Mouse (Mus musculus) adrenal gland, postnatal 4 days (tissue): ENCODE data around the gene Arv1. TPM values are rescaled to one million over a fixed set of nuclear protein-coding genes. Genes with fewer than 3 reads are reported as not detected.

Source experiments
- DNase-seq, 2 experiments: peaks; one replicate each; pipeline ENCODE4 v3.0.0; 2021 to 2022; ENCODE audit warnings: low spot score in 2 of 2, mixed read lengths in 2 of 2
- long read RNA-seq, 2 experiments: library from polyadenylated mRNA; stranded (forward); transcript quantifications; one replicate each; pipeline ENCODE4 v2.0.0; 2021
- total RNA-seq, 2 experiments: library from RNA; stranded (reverse); gene quantifications; 2 replicates each; pipeline ENCODE4 v1.2.3; 2021

The Arv1 gene
- 10 to 100 TPM; 20.0 to 20.9 TPM for total RNA-seq
- long read RNA-seq, experiment 1, partial matches to known transcripts: 1 of 10 reads
- long read RNA-seq, experiment 1, other reads (novel, unspliced or antisense): 5 of 10 reads
- long read RNA-seq, experiment 2, partial matches to known transcripts: 3 of 11 reads
- long read RNA-seq, experiment 2, other reads (novel, unspliced or antisense): 4 of 11 reads

DNA sequence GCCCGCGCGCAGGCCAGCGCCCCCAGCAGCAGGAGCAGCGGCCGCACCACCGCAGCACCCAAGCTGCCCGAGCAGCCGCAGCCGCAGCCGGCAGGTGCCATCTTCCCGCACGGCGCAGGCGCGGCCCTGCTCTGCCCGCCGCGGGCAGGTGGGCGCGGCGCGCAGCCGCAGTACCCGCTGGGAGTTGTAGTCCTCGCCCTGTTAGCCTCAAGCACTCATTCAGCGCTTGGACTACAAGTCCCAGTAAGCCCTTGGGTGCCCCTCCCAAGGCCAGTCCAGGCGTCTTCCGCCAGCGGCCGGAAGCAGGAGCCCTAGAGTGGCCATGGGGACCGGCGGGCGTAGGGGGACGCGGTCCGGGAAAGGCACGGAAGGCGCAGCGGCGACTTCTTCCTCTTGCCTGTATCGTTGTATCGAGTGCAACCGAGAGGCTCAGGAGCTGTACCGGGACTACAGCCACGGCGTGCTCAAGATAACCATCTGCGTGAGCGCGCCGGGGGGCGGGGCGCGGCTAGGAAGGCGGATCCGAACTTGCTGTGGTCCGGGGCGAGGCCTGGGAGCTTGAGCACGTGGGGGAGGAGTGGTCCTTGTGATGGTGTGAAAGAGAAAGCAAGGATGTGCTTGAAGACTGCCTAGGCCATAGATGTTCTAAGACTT lies at the start of gene Arv1, which contains the start of gene Ttc13:
Gene Arv1 (plus strand): TSS at position 278 of the 654 bp plus-strand sequence.
Gene Ttc13 (minus strand): TSS at position 122 of the 654 bp plus-strand sequence.
- peak; percentile 76 to 87 for DNase-seq

GRCm38 (mm10) chr8:124672345-124672744 lies 49.6 kb upstream of the Arv1 start:
- DNase-seq: no peak

GRCm38 (mm10) chr8:124676661-124677060 lies 45.3 kb upstream of the Arv1 start:
- DNase-seq: no peak

DNA sequence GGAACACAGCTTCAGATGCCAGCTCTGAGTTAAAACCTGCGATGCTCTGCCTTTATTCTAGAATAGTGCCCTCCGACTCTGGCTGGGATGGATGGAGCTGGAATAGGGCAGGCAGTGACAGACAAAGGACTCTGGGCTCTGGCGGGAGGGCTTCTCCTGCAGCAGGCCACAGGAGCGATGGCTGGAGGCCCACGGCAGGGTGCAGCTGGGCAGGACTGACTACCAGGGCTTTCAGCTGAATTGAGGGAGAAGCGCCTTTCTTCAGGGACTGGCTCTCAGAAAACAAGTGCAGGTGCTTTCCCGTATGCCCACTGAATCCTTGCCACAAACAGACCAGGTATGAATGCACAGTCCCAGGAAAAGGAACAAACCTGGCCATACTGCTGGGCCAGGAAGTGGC lies 44.9 kb upstream of the Arv1 start:
- no peak for DNase-seq

GRCm38 (mm10) chr8:124677486-124677885 lies 44.5 kb upstream of the Arv1 start:
- peak; percentile 42 to 67 for DNase-seq

GRCm38 (mm10) chr8:124678246-124678645 lies 43.7 kb upstream of the Arv1 start:
- no peak for DNase-seq

DNA sequence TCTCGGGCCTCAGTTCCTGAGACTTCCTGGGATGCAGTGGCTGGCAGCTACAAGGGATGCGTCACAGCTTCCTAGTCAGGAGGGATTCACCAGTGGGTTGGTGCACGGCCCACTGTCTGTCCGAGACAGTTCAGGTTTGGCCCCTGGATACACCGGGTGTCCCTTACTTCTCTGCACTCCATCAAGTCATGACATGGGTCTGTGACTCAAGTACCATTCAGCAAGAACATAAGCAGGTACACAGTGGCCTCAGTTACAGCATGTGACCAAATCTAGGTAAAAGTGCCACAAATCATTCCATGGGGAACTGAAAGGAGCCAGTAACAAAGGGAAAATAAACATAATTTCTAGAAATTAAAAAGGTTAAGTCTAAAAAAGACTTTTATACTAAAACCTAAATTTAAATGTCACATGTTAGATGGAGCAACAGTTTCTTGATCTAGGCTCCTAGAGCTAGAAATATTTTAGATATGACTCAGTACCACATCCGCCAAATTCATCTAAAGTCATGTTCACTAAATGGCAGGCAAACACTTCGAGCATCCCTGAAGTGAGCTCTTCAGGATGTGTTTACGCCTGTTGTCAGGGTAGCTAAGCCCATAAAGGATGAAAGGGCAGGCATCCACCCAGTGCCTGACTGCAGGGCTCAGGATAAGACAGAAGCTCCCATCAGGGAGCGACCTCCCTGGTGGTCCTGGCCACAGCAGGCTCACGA lies 40.7 kb upstream of the Arv1 start:
- no peak for DNase-seq

DNA sequence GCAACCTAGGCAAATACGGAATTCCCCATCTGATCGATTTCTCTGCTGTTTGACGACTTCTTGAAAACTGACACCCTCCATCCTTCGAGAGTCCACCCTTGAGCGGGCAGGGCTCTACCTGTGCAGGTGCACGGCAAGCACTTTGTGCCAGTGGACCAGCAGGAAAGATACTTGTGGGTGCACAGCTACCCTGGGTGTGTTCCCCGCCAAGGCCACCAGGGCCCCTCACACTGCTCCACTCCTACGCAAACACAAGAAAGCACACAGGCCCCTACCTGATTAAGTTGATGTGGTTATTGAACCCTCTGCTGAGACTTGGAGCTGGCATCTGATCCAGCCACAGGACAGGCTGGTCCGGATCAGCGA lies 40.2 kb upstream of the Arv1 start:
- no peak for DNase-seq

GRCm38 (mm10) chr8:124682218-124682617 lies 39.7 kb upstream of the Arv1 start:
- no peak for DNase-seq

DNA sequence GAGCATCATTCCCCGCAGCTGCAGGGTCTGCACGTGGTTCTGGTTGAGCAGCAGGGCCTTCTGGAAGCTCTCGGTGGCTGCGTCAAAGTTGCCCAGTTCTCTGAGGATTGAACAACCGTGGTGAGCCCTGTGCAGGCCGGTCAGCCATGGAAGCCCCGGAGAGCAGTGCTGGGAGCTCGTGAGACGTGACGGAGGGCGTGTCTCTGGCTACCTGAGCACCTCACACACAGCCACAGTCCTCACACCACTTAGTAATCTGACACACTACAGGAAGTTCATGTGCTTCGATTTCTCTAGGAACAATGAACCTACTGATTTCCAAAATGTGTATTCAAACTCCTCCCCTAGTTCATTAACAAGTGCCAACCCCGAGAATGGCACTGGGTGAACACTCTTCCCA lies 33.0 kb upstream of the Arv1 start:
- DNase-seq: no peak

GRCm38 (mm10) chr8:124691706-124692105 lies 30.2 kb upstream of the Arv1 start:
- no peak for DNase-seq

GRCm38 (mm10) chr8:124695424-124696100 lies 26.4 kb upstream of the Arv1 start:
- DNase-seq: no peak

DNA sequence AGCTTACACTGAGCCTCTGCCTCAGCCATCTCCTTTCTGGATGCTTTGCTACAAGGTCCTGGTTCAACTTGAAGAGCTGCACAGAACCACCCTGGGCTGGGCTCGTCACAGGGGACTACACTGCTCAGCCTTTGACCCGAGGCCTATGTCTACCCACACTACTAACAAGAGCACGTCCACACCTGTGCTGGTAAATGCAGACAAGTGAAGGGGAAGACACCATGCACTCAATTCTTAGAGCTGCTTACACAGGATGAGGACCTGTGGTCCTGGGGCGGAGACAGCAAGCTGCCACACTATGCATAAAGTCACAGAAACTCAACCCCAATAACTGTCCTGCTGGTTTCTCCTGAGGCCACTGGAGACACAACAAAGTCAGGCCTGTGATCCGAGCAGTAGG lies 21.7 kb upstream of the Arv1 start:
- DNase-seq: no peak

DNA sequence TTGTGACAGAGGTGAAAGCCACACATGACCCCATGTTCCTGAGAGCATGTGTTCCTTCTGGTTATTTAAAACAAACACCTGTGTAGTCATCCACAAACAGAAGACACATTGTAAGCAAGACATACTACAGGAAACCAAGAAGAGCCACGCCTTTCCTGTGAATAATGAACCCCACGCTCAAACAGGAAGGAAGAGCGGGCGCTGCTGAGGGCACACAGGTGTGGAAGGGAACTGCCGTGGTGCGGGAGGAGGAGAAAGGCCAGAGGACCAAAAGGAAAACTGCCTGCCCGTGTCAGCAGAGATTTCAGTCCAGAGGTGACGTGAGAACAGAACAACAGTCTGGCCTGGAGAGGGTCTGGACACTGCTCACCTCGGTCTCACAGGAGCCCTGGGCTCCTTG lies 20.9 kb upstream of the Arv1 start:
- DNase-seq: no peak

- DNase-seq: no peak
Observed at GRCm38 (mm10) chr8:124702183-124702582, 19.8 kb upstream of the Arv1 start.

- DNase-seq: no peak
Observed at GRCm38 (mm10) chr8:124703526-124703925, 18.4 kb upstream of the Arv1 start.

GRCm38 (mm10) chr8:124704376-124704775 lies 17.6 kb upstream of the Arv1 start:
- DNase-seq: no peak

- no peak for DNase-seq
Observed at GRCm38 (mm10) chr8:124705823-124706222, 16.1 kb upstream of the Arv1 start.

DNA sequence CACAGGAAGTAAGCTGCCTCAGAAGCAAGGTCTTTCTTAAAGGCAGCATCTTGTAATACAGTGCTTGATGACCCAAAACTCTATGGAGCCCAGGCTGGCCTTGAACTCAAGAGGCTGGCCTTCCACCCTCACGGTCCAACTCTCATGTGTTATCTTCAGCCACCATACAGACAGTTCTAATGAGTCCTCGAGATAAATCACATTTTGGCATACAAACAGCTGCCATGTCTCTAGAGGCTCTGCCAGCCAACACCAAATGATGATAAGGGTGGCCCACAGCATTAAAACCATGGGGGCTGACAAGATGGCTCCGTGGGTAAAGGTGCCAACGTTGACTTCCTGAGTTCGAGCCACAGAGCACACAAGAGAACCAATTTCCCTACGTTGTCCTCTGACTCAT lies 8.7 kb upstream of the Arv1 start:
- DNase-seq: no peak

- DNase-seq: no peak
Observed at GRCm38 (mm10) chr8:124715736-124716135, 6.2 kb upstream of the Arv1 start.

- DNase-seq: no peak
Observed at GRCm38 (mm10) chr8:124720133-124720532, 1.8 kb upstream of the Arv1 start.
